Comparison of ENCODE assay signal across 29 mouse cellular contexts in genomic region chr13:97588085-97588484, GRCm38 (mm10).
DNase-seq lines count a peak whose midpoint lies in the region; ATAC-seq lines count a peak whose summit lies in the region.
"Had no signal": no experiment of that assay in that cellular context is flagged by ENCODE, and none has a peak within 500 bp of the region (broad histone marks: within the 10 kb centered on the region; RNA-seq: fewer than 3 reads in every experiment).

No protein-coding gene starts in this region.

- no peak overlapping the region for H3K4me2 ChIP-seq in forebrain, embryonic 13.5 days
- no peak overlapping the region for H3K4me2 ChIP-seq in midbrain, embryonic 11.5 days
- H3K4me2 ChIP-seq: embryonic facial prominence, embryonic 13.5 days; heart, embryonic 11.5 days; hindbrain, embryonic 13.5 days had no signal

- no peak for ATAC-seq in forebrain, embryonic 13.5 days
- ATAC-seq in midbrain, embryonic 11.5 days (ENCODE audit: low FRiP score) = no peak
- ATAC-seq: activated CD4-positive, CD25-positive, alpha-beta regulatory T cell, adult 4 months; forebrain, embryonic 16.5 days; hindbrain, postnatal 0 days; inflammation-experienced regulatory T-cells, adult 6 months; intestine, embryonic 16.5 days; Patski had no signal

- DNase-seq in forebrain, embryonic 10.5 days (ENCODE audit: extremely low spot score, low spot score) = no peak
- no peak for DNase-seq in midbrain, embryonic 10.5 days (ENCODE audit: low spot score)
- DNase-seq in midbrain, embryonic 11.5 days (ENCODE audit: low spot score, missing footprints) = no peak
- DNase-seq in R1 (ENCODE audit: low read depth, low spot score) = peak; percentile 97
- DNase-seq in left cerebral cortex, adult 8-10 months (ENCODE audit: low spot score in 2 of 2) = no peak
- no peak for DNase-seq in heart, adult 9 months (ENCODE audit: low spot score in 2 of 2)
- DNase-seq: adrenal gland, adult 8-10 months; adrenal gland, postnatal 25 days; B cell, adult 2 months; cerebellum, adult 18-20 months; cerebellum, adult 9-10 months; cerebellum, postnatal 14 days; gastrocnemius, postnatal 10 days; gastrocnemius, postnatal 36 days; heart, adult 2 months; kidney, adult 18-20 months had no signal

- H3K4me1 ChIP-seq in forebrain, embryonic 10.5 days = peaks cover 23% of the 10 kb centered on the region
- peaks cover 9% of the 10 kb centered on the region; the same call in 1 of the 2 replicates for H3K4me1 ChIP-seq in forebrain, embryonic 13.5 days
- peaks cover 20% of the 10 kb centered on the region for H3K4me1 ChIP-seq in midbrain, embryonic 10.5 days
- H3K4me1 ChIP-seq in midbrain, embryonic 11.5 days (ENCODE audit: control insufficient read depth, insufficient read depth, low read length) = no peaks in the 10 kb centered on the region

- H3K4me3 ChIP-seq in forebrain, embryonic 10.5 days = no peak overlapping the region
- no peak overlapping the region for H3K4me3 ChIP-seq in forebrain, embryonic 13.5 days
- H3K4me3 ChIP-seq in midbrain, embryonic 10.5 days = no peak overlapping the region
- no peak overlapping the region for H3K4me3 ChIP-seq in midbrain, embryonic 11.5 days (ENCODE audit: low read depth, low read length)
- H3K4me3 ChIP-seq: embryonic facial prominence, embryonic 13.5 days; erythroblast, embryonic 14.5 days; heart, adult 2 months; hindbrain, embryonic 13.5 days had no signal

- no peak overlapping the region for H3K9ac ChIP-seq in forebrain, embryonic 13.5 days
- H3K9ac ChIP-seq in midbrain, embryonic 11.5 days (ENCODE audit: low read length) = no peak overlapping the region
- H3K9ac ChIP-seq: hindbrain, embryonic 13.5 days had no signal

- H3K9me3 ChIP-seq in forebrain, embryonic 10.5 days = peaks cover 4% of the 10 kb centered on the region; the same call in 1 of the 2 replicates
- H3K9me3 ChIP-seq in forebrain, embryonic 13.5 days (replicated peaks) = 0 out of 2 replicates have a peak, but pooled peaks cover 6% of the 10 kb centered on the region
- 0 out of 2 replicates have a peak, but pooled peaks cover 5% of the 10 kb centered on the region for H3K9me3 ChIP-seq in midbrain, embryonic 10.5 days (replicated peaks)
- no peaks in the 10 kb centered on the region for H3K9me3 ChIP-seq in midbrain, embryonic 11.5 days (ENCODE audit: control insufficient read depth, low read length)
- H3K9me3 ChIP-seq: embryonic facial prominence, embryonic 13.5 days; hindbrain, embryonic 13.5 days had no signal

- H3K36me3 ChIP-seq in forebrain, embryonic 10.5 days (replicated peaks) = no peaks in the 10 kb centered on the region
- no peaks in the 10 kb centered on the region for H3K36me3 ChIP-seq in forebrain, embryonic 13.5 days (ENCODE audit: poor library complexity, severe bottlenecking)
- H3K36me3 ChIP-seq in midbrain, embryonic 10.5 days = no peaks in the 10 kb centered on the region
- no peaks in the 10 kb centered on the region for H3K36me3 ChIP-seq in midbrain, embryonic 11.5 days (ENCODE audit: control insufficient read depth, insufficient read depth, low read length)
- H3K36me3 ChIP-seq: embryonic facial prominence, embryonic 13.5 days; G1E; hindbrain, embryonic 13.5 days had no signal

- WGBS in forebrain, embryonic 10.5 days = 33% methylated on average over 1 of the region's 1 CpGs
- WGBS in forebrain, embryonic 13.5 days = 20% methylated on average over 1 of the region's 1 CpGs
- 20% methylated on average over 1 of the region's 1 CpGs for WGBS in midbrain, embryonic 10.5 days
- WGBS in midbrain, embryonic 11.5 days = 26% methylated on average over 1 of the region's 1 CpGs

- no peaks in the 10 kb centered on the region for H3K27me3 ChIP-seq in forebrain, embryonic 10.5 days (ENCODE audit: poor library complexity, severe bottlenecking)
- no peaks in the 10 kb centered on the region for H3K27me3 ChIP-seq in forebrain, embryonic 13.5 days
- 0 out of 2 replicates have a peak, but pooled peaks cover 12% of the 10 kb centered on the region for H3K27me3 ChIP-seq in midbrain, embryonic 10.5 days (ENCODE audit: low read depth, poor library complexity, severe bottlenecking)
- H3K27me3 ChIP-seq in midbrain, embryonic 11.5 days (ENCODE audit: control insufficient read depth, insufficient read depth, low read length) = no peaks in the 10 kb centered on the region
- H3K27me3 ChIP-seq: CH12.LX; embryonic facial prominence, embryonic 13.5 days; hindbrain, embryonic 13.5 days; Patski had no signal

- 0 out of 2 replicates have a peak overlapping the region, but pooled peaks have one; percentile 20 for H3K27ac ChIP-seq in forebrain, embryonic 10.5 days
- no peak overlapping the region for H3K27ac ChIP-seq in forebrain, embryonic 13.5 days
- peak overlapping the region; percentile 57; the same call in 1 of the 2 replicates for H3K27ac ChIP-seq in midbrain, embryonic 10.5 days (replicated peaks)
- no peak overlapping the region for H3K27ac ChIP-seq in midbrain, embryonic 11.5 days (ENCODE audit: low read depth, low read length)
- H3K27ac ChIP-seq: embryonic facial prominence, embryonic 13.5 days; heart, adult 2 months; hindbrain, embryonic 13.5 days; hindbrain, postnatal 0 days had no signal

Comparison
In these comparisons a context has a peak if more than half of its experiments do, and no peak if none do; other contexts are left out.
1. H3K27ac ChIP-seq: peak in forebrain, embryonic 10.5 days (single experiment) and midbrain, embryonic 10.5 days (single experiment); none in forebrain, embryonic 13.5 days (single experiment) and midbrain, embryonic 11.5 days (single experiment).